Mouse (Mus musculus) hindbrain, embryonic 10.5 days (tissue): ENCODE measurements at regions not wholly inside any gene's neighbourhood (a gene's known extent, or its start where the extent isn't known, plus 50 kb on each side); places are given as distances from the start of the nearest gene placed in this dataset.

Experiments
- DNase-seq: peaks from one replicate; pipeline ENCODE4 v3.0.0-alpha.2; 2017; ENCODE audit warnings: low spot score
- H3K27ac ChIP-seq: fragments of 300-500 bp; sonication (generic); 2 replicates; pipeline ENCODE4 v1.5.1; 2016; ENCODE audit warnings: mild to moderate bottlenecking, moderate library complexity
- H3K27me3 ChIP-seq: fragments of 300-500 bp; sonication (generic); 2 replicates; pipeline ENCODE4 v1.6.1; 2016; ENCODE audit warnings: mild to moderate bottlenecking; ENCODE audit not compliant: poor library complexity, insufficient read depth, severe bottlenecking
- H3K36me3 ChIP-seq: fragments of 300-500 bp; sonication (generic); 2 replicates; pipeline ENCODE4 v1.6.1; 2016; ENCODE audit warnings: mild to moderate bottlenecking, moderate library complexity
- H3K4me1 ChIP-seq: fragments of 300-500 bp; sonication (generic); replicated peaks from 2 replicates; pipeline ENCODE4 v1.6.1; 2016; ENCODE audit warnings: mild to moderate bottlenecking
- H3K4me3 ChIP-seq: fragments of 300-500 bp; sonication (generic); 2 replicates; pipeline ENCODE4 v1.5.1; 2016; ENCODE audit warnings: mild to moderate bottlenecking, moderate library complexity
- H3K9me3 ChIP-seq: fragments of 300-500 bp; sonication (generic); 2 replicates; pipeline ENCODE4 v1.6.1; 2016; ENCODE audit warnings: mild to moderate bottlenecking, moderate library complexity
- WGBS: fragments of 180-500 bp; shearing (Covaris S2); methylation state at CpG from one replicate; pipeline ENCODE4 v1.1.7; 2016; 5-methylcytosine and 5-hydroxymethylcytosine counted together

- DNase-seq: no peak
- Histone ChIP-seq H3K27me3 (no peaks in the 10 kb centered on the region), H3K27ac (peak overlapping the region; percentile 50), H3K9me3 (no peaks in the 10 kb centered on the region), H3K36me3 (no peaks in the 10 kb centered on the region), H3K4me3 (no peak overlapping the region), H3K4me1 (peaks cover 19% of the 10 kb centered on the region)
- WGBS: 55% methylated on average over 18 of the region's 18 CpGs
These were observed 308.2 kb upstream of the Prickle1 start for GRCm38 (mm10) chr15:93903671-93904603.

- H3K27ac ChIP-seq: no peak overlapping the region
- no peak for DNase-seq
- WGBS: 91% methylated on average over 8 of the region's 8 CpGs
These were observed 287.1 kb upstream of the Prickle1 start for GRCm38 (mm10) chr15:93882826-93883225.

GRCm38 (mm10) chr15:93881276-93881675 lies 285.6 kb upstream of the Prickle1 start:
- no peaks in the 10 kb centered on the region for H3K9me3 ChIP-seq
- no peak for DNase-seq
- H3K4me3 ChIP-seq: no peak overlapping the region
- no peaks in the 10 kb centered on the region for H3K27me3 ChIP-seq
- no peaks in the 10 kb centered on the region for H3K36me3 ChIP-seq
- no peaks in the 10 kb centered on the region; the same call in 1 of the 2 replicates for H3K4me1 ChIP-seq
- no peak overlapping the region for H3K27ac ChIP-seq

More at GRCm38 (mm10) chr15:93882826-93883225, 287.1 kb upstream of the Prickle1 start:
- Histone ChIP-seq H3K9me3 (no peaks in the 10 kb centered on the region), H3K36me3 (no peaks in the 10 kb centered on the region), H3K4me3 (no peak overlapping the region), H3K4me1 (no peaks in the 10 kb centered on the region; the same call in 1 of the 2 replicates), H3K27me3 (no peaks in the 10 kb centered on the region)

GRCm38 (mm10) chr15:93880302-93880701 lies 284.6 kb upstream of the Prickle1 start:
- no peaks in the 10 kb centered on the region for H3K9me3 ChIP-seq
- 87% methylated on average over 8 of the region's 8 CpGs for WGBS
- H3K4me3 ChIP-seq: no peak overlapping the region
- H3K27me3 ChIP-seq: no peaks in the 10 kb centered on the region
- no peak overlapping the region for H3K27ac ChIP-seq
- no peaks in the 10 kb centered on the region; the same call in 1 of the 2 replicates for H3K4me1 ChIP-seq
- no peak for DNase-seq
- H3K36me3 ChIP-seq: no peaks in the 10 kb centered on the region

- DNase-seq: no peak
- Histone ChIP-seq H3K4me3 (no peak overlapping the region), H3K27me3 (no peaks in the 10 kb centered on the region), H3K9me3 (no peaks in the 10 kb centered on the region), H3K27ac (no peak overlapping the region), H3K36me3 (no peaks in the 10 kb centered on the region), H3K4me1 (no peaks in the 10 kb centered on the region; the same call in 1 of the 2 replicates)
- 88% methylated on average over 3 of the region's 3 CpGs for WGBS
These were observed 283.3 kb upstream of the Prickle1 start for GRCm38 (mm10) chr15:93879006-93879405.

GRCm38 (mm10) chr15:93876335-93876734 lies 280.6 kb upstream of the Prickle1 start:
- Histone ChIP-seq H3K4me1 (no peaks in the 10 kb centered on the region; the same call in 1 of the 2 replicates), H3K27me3 (no peaks in the 10 kb centered on the region), H3K27ac (no peak overlapping the region), H3K9me3 (no peaks in the 10 kb centered on the region), H3K36me3 (no peaks in the 10 kb centered on the region), H3K4me3 (no peak overlapping the region)
- no peak for DNase-seq
- WGBS: 87% methylated on average over 10 of the region's 10 CpGs

- DNase-seq: no peak
- H3K27ac ChIP-seq: no peak overlapping the region
- no peaks in the 10 kb centered on the region for H3K9me3 ChIP-seq
- H3K36me3 ChIP-seq: no peaks in the 10 kb centered on the region
- WGBS: 96% methylated on average over 1 of the region's 1 CpGs
- H3K27me3 ChIP-seq: no peaks in the 10 kb centered on the region
- H3K4me1 ChIP-seq: no peaks in the 10 kb centered on the region; the same call in 1 of the 2 replicates
- H3K4me3 ChIP-seq: no peak overlapping the region
These were observed 280.0 kb upstream of the Prickle1 start for GRCm38 (mm10) chr15:93875685-93876084.

- no peaks in the 10 kb centered on the region for H3K4me1 ChIP-seq
- no peaks in the 10 kb centered on the region for H3K9me3 ChIP-seq
- no peaks in the 10 kb centered on the region for H3K36me3 ChIP-seq
- no peaks in the 10 kb centered on the region for H3K27me3 ChIP-seq
- H3K27ac ChIP-seq: no peak overlapping the region
- no peak overlapping the region for H3K4me3 ChIP-seq
- no peak for DNase-seq
- WGBS: 83% methylated on average over 6 of the region's 6 CpGs
These were observed 278.5 kb upstream of the Prickle1 start for GRCm38 (mm10) chr15:93874206-93874605.

GRCm38 (mm10) chr15:93857336-93857901 lies 261.7 kb upstream of the Prickle1 start:
- Histone ChIP-seq H3K27ac (no peak overlapping the region), H3K4me3 (no peak overlapping the region), H3K9me3 (no peaks in the 10 kb centered on the region), H3K27me3 (no peaks in the 10 kb centered on the region), H3K36me3 (no peaks in the 10 kb centered on the region), H3K4me1 (no peaks in the 10 kb centered on the region)
- 92% methylated on average over 12 of the region's 12 CpGs for WGBS
- no peak for DNase-seq

GRCm38 (mm10) chr15:93853221-93853620 lies 257.5 kb upstream of the Prickle1 start:
- no peak for DNase-seq
- Histone ChIP-seq H3K9me3 (no peaks in the 10 kb centered on the region), H3K4me3 (no peak overlapping the region), H3K27ac (no peak overlapping the region), H3K36me3 (no peaks in the 10 kb centered on the region), H3K4me1 (no peaks in the 10 kb centered on the region), H3K27me3 (no peaks in the 10 kb centered on the region)
- 90% methylated on average over 3 of the region's 3 CpGs for WGBS

GRCm38 (mm10) chr15:93852126-93852525 lies 256.4 kb upstream of the Prickle1 start:
- Histone ChIP-seq H3K9me3 (no peaks in the 10 kb centered on the region), H3K27me3 (no peaks in the 10 kb centered on the region), H3K27ac (no peak overlapping the region), H3K36me3 (no peaks in the 10 kb centered on the region), H3K4me3 (no peak overlapping the region), H3K4me1 (no peaks in the 10 kb centered on the region)
- WGBS: 96% methylated on average over 4 of the region's 4 CpGs
- no peak for DNase-seq

- 75% methylated on average over 6 of the region's 6 CpGs for WGBS
- Histone ChIP-seq H3K4me3 (no peak overlapping the region), H3K27me3 (no peaks in the 10 kb centered on the region), H3K27ac (no peak overlapping the region), H3K9me3 (no peaks in the 10 kb centered on the region), H3K36me3 (no peaks in the 10 kb centered on the region), H3K4me1 (no peaks in the 10 kb centered on the region)
- DNase-seq: no peak
These were observed 254.7 kb upstream of the Prickle1 start for GRCm38 (mm10) chr15:93850388-93850787.

- no peaks in the 10 kb centered on the region for H3K36me3 ChIP-seq
- 96% methylated on average over 4 of the region's 4 CpGs for WGBS
- no peaks in the 10 kb centered on the region for H3K4me1 ChIP-seq
- no peak for DNase-seq
- no peaks in the 10 kb centered on the region for H3K9me3 ChIP-seq
- H3K4me3 ChIP-seq: no peak overlapping the region
- no peak overlapping the region for H3K27ac ChIP-seq
- no peaks in the 10 kb centered on the region for H3K27me3 ChIP-seq
These were observed 253.1 kb upstream of the Prickle1 start for GRCm38 (mm10) chr15:93848830-93849229.
